Mouse (Mus musculus): ENCODE measurements around the gene Tsks. TPM values are rescaled to one million over a fixed set of nuclear protein-coding genes. Genes with fewer than 3 reads are reported as not detected.

Tsks gene
- polyA plus RNA-seq, 2 experiments = 0.05 to 0.07 TPM

DNA sequence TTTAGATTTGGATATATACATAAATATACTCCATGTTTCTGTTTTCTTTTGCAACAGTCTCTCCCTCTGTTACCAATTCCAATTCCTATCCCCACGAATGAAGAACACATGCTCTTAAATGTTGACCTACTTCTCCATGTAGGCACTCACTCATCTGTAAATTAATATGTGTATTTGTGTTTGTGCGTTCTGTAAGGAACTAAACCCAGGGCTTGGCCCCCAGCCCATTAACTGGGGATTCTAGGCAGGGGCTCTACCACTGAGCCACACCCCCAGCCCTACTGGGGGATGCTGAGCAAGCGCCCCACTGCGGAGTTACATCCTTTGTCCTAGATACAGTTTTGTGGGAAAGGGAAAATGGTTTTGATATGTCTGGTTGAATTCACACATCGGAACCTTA lies 23.9 kb upstream of the Tsks start:
- Histone ChIP-seq H3K4me3 (ENCODE audit: insufficient read depth in 1 of 2, low read depth in 2 of 2, low read length in 2 of 2) (no peak overlapping the region), H3K9me3 (ENCODE audit: control insufficient read depth, low read length) (no peaks in the 10 kb centered on the region), H3K36me3 (replicated peaks; ENCODE audit: control insufficient read depth, insufficient read depth, low read depth) (peaks cover 53% of the 10 kb centered on the region), H3K9ac (replicated peaks) (no peak overlapping the region), H3K27me3 (ENCODE audit: control insufficient read depth, insufficient read depth, low read length) (no peaks in the 10 kb centered on the region), H3K4me1 (replicated peaks; ENCODE audit: control insufficient read depth in 2 of 2, insufficient read depth in 2 of 2, low read length in 1 of 2) (peaks cover 6 to 14% of the 10 kb centered on the region in 2 experiments; a peak in 3 of 4 replicates), H3K27ac (no peak overlapping the region), H3K4me2 (ENCODE audit: low read depth) (no peak overlapping the region)
- no peak for ATAC-seq (ENCODE audit: insufficient read depth)
- 89% methylated on average over 5 of the region's 5 CpGs for WGBS (ENCODE audit: insufficient replicate concordance)
- TF ChIP-seq EP300 (IDR thresholded peaks at IDR 0.05; ENCODE audit: low read depth) (no peak), CTCF (IDR thresholded peaks at IDR 0.05; ENCODE audit: low read depth) (no peak)
- DNase-seq (ENCODE audit: low read depth in 3 of 3, low spot score in 3 of 3) = no peak

DNA sequence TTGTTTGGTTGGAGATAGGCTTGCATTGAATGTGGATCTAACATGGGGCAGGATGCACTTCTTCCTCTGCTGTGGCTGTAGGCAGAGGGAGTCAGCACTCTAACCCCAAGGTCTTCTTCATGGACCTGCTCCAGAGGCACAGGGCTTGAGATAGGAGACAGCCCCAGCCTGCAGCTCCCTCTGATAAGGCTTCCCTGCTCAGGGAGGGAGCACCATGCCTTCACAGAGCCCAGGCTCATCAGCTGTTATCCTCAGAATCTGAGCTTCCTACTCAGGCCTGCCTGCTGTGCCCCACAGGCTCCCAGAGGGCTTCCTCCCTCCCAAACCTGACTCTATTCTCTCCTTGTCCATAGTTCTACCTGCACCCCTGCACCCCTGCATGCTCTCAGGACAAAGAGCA lies 20.5 kb upstream of the Tsks start:
- no peak overlapping the region for H3K4me3 ChIP-seq (ENCODE audit: insufficient read depth in 1 of 2, low read depth in 2 of 2, low read length in 2 of 2)
- H3K9ac ChIP-seq (replicated peaks) = no peak overlapping the region
- peaks cover 49% of the 10 kb centered on the region for H3K36me3 ChIP-seq (replicated peaks; ENCODE audit: control insufficient read depth, insufficient read depth, low read depth)
- ATAC-seq (ENCODE audit: insufficient read depth) (peak; percentile 78), DNase-seq (ENCODE audit: low read depth in 3 of 3, low spot score in 3 of 3) (no peak)
- no peaks in the 10 kb centered on the region for H3K27me3 ChIP-seq (ENCODE audit: control insufficient read depth, insufficient read depth, low read length)
- no peak overlapping the region; the same call in 1 of the 2 replicates for H3K27ac ChIP-seq
- no peaks in the 10 kb centered on the region for H3K9me3 ChIP-seq (ENCODE audit: control insufficient read depth, low read length)
- TF ChIP-seq EP300 (IDR thresholded peaks at IDR 0.05; ENCODE audit: low read depth) (peak; percentile 32), CTCF (IDR thresholded peaks at IDR 0.05; ENCODE audit: low read depth) (no peak)
- peaks cover 19 to 30% of the 10 kb centered on the region in 2 experiments for H3K4me1 ChIP-seq (replicated peaks; ENCODE audit: control insufficient read depth in 2 of 2, insufficient read depth in 2 of 2, low read length in 1 of 2)
- no peak overlapping the region; the same call in 1 of the 2 replicates for H3K4me2 ChIP-seq (ENCODE audit: low read depth)

DNA sequence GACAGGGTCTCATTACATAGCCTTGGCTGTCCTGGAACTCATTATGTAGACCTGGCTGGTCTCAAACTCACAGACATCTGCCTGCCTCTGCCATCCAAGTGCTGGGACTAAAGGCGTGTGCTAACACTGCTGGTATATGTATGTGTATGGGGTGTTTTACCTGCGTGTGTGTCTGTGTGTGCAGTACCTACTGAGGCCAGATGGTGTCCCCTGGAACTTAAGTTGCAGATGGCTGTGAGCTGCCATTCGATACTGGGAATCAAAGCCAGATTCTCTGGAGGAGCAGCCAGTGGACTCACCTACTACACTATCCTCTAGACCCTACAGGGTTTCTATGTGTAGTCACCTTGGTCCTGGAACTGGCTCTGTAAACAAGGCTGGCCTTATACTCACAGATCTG lies 17.5 kb upstream of the Tsks start:
- H3K4me1 ChIP-seq (replicated peaks; ENCODE audit: control insufficient read depth in 2 of 2, insufficient read depth in 2 of 2, low read length in 1 of 2) = peaks cover 27 to 36% of the 10 kb centered on the region in 2 experiments
- no peak overlapping the region for H3K9ac ChIP-seq (replicated peaks)
- DNase-seq (ENCODE audit: low read depth in 3 of 3, low spot score in 3 of 3) (no peak), ATAC-seq (ENCODE audit: insufficient read depth) (no peak)
- TF ChIP-seq EP300 (IDR thresholded peaks at IDR 0.05; ENCODE audit: low read depth) (no peak), CTCF (IDR thresholded peaks at IDR 0.05; ENCODE audit: low read depth) (peak; percentile 77)
- no peak overlapping the region for H3K4me3 ChIP-seq (ENCODE audit: insufficient read depth in 1 of 2, low read depth in 2 of 2, low read length in 2 of 2)
- H3K36me3 ChIP-seq (replicated peaks; ENCODE audit: control insufficient read depth, insufficient read depth, low read depth) = peaks cover 34% of the 10 kb centered on the region
- WGBS (ENCODE audit: insufficient replicate concordance) = 58% methylated on average over 3 of the region's 3 CpGs
- H3K9me3 ChIP-seq (ENCODE audit: control insufficient read depth, low read length) = no peaks in the 10 kb centered on the region
- no peaks in the 10 kb centered on the region for H3K27me3 ChIP-seq (ENCODE audit: control insufficient read depth, insufficient read depth, low read length)
- no peak overlapping the region for H3K4me2 ChIP-seq (ENCODE audit: low read depth)
- no peak overlapping the region for H3K27ac ChIP-seq

GRCm38 (mm10) chr7:44928570-44928969 lies 14.4 kb upstream of the Tsks start:
- ATAC-seq (ENCODE audit: insufficient read depth) = peak; percentile 8; the same call in 1 of the 2 replicates
- Histone ChIP-seq H3K4me1 (replicated peaks; ENCODE audit: control insufficient read depth in 2 of 2, insufficient read depth in 2 of 2, low read length in 1 of 2) (peaks cover 28 to 32% of the 10 kb centered on the region in 2 experiments), H3K36me3 (replicated peaks; ENCODE audit: control insufficient read depth, insufficient read depth, low read depth) (peaks cover 19% of the 10 kb centered on the region), H3K9ac (replicated peaks) (peak overlapping the region; percentile 81), H3K9me3 (ENCODE audit: control insufficient read depth, low read length) (no peaks in the 10 kb centered on the region), H3K27ac (peak overlapping the region; percentile 60), H3K27me3 (ENCODE audit: control insufficient read depth, insufficient read depth, low read length) (no peaks in the 10 kb centered on the region), H3K4me2 (ENCODE audit: low read depth) (peak overlapping the region; percentile 90), H3K4me3 (ENCODE audit: insufficient read depth in 1 of 2, low read depth in 2 of 2, low read length in 2 of 2) (peak overlapping the region; percentile 74 to 84)
- 4% methylated on average over 1 of the region's 1 CpGs for WGBS (ENCODE audit: insufficient replicate concordance)
- TF ChIP-seq CTCF (IDR thresholded peaks at IDR 0.05; ENCODE audit: low read depth) (no peak), EP300 (IDR thresholded peaks at IDR 0.05; ENCODE audit: low read depth) (peak; percentile 78)
- peak in 1 of 3 experiments; percentile 46 for DNase-seq (ENCODE audit: low read depth in 3 of 3, low spot score in 3 of 3)

DNA sequence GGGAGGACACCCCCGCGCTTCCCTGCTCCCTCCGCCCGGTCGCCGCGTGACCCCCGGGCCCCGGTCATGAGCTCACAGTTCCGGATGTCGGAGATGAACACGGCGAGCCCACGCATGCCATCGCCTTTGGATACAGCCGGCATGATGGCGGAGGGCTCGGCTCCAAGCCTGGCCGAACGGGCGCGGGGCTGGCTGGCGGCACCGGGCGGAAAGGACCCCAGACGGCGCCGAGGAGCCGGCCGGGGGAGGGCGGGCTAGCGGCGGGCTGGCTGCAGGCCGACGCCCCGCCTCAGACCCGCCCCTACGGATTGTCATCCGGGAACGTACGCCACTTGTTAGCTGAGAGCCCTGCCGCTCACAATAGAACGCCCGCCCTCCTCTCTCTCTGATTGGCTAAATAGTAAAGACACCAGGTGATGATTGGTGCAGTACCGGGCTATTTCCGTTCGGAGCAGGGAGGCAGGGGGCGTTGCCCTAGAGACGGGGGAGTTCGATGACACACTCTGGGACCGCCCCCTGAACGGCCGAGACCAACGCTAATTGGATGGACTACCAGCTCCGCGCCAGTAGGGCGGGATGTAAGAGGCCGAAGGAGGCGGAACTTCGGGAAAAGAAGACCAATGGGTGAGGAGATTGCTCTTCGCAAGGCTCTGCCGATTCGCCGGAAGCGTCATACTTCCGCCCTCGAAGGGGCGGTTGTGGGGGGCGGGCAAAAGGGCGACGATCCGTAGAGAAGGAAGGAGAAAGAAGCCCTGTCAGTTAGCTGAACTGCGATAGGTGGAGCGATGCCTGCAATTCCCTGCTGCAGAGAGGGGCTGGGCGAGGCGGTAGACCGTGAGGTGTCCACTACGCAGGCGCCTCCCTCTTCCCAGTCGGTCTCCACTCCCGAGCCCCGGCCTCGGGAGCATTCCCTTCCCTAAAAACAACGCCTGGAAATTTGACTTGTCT lies 13.5 kb upstream of the Tsks start, which contains the start of gene Ap2a1:
TSS of gene Ap2a1 (minus strand) at position 293 of the 948 bp plus-strand sequence.
- ATAC-seq (ENCODE audit: insufficient read depth) = peak; percentile 94
- peak within 1 kb of the TSS; percentile 93 for H3K4me2 ChIP-seq (ENCODE audit: low read depth)
- H3K9ac ChIP-seq (replicated peaks) = peak within 1 kb of the TSS; percentile 81
- no peaks in the 10 kb centered on the region for H3K9me3 ChIP-seq (ENCODE audit: control insufficient read depth, low read length)
- peaks cover 11% of the 10 kb centered on the region for H3K36me3 ChIP-seq (replicated peaks; ENCODE audit: control insufficient read depth, insufficient read depth, low read depth)
- WGBS (ENCODE audit: insufficient replicate concordance) = under 1% methylated on average over 84 of the region's 84 CpGs
- DNase-seq (ENCODE audit: low read depth in 3 of 3, low spot score in 3 of 3) = peak; percentile 100
- H3K4me1 ChIP-seq (replicated peaks; ENCODE audit: control insufficient read depth in 2 of 2, insufficient read depth in 2 of 2, low read length in 1 of 2) = peaks cover 28 to 32% of the 10 kb centered on the region in 2 experiments
- peak within 1 kb of the TSS; percentile 85 for H3K27ac ChIP-seq
- H3K4me3 ChIP-seq (ENCODE audit: insufficient read depth in 1 of 2, low read depth in 2 of 2, low read length in 2 of 2) = peak within 1 kb of the TSS; percentile 74 to 84
- H3K27me3 ChIP-seq (ENCODE audit: control insufficient read depth, insufficient read depth, low read length) = no peaks in the 10 kb centered on the region
- TF ChIP-seq CTCF (IDR thresholded peaks at IDR 0.05; ENCODE audit: low read depth) (no peak), EP300 (IDR thresholded peaks at IDR 0.05; ENCODE audit: low read depth) (peak; percentile 62; the same call in 1 of the 2 replicates)

Measured in liver, embryonic 14.5 days (tissue).